Mouse (Mus musculus) testis, postnatal 14 days (tissue): ENCODE results near the gene Rundc1.
A peak's percentile ranks its signal among the peaks of the same experiment; 100 is the strongest.
"Not testable (repeated sequence)": the region's sequence is repeated elsewhere in the genome, so short reads cannot be mapped to it uniquely, and the experiment has no call there.

Experiments
- DNase-seq: peaks from one replicate; pipeline ENCODE4 v3.0.0; 2021; ENCODE audit warnings: low spot score

Gene Rundc1

GRCm38 (mm10) chr11:101424925-101425813 lies at the start of gene Rundc1, which contains the start of gene Ptges3l:
Gene Rundc1 (plus strand): TSS chr11:101425085.
Gene Ptges3l (minus strand): TSS chr11:101425333.
- peak; percentile 97 for DNase-seq

- not testable (repeated sequence) for DNase-seq
Measured at GRCm38 (mm10) chr11:101378196-101378595, 46.7 kb upstream of the Rundc1 start.

- DNase-seq: no peak
Measured at GRCm38 (mm10) chr11:101378926-101379325, 46.0 kb upstream of the Rundc1 start.

GRCm38 (mm10) chr11:101381817-101382216 lies 43.1 kb upstream of the Rundc1 start:
- no peak for DNase-seq

- peak; percentile 45 for DNase-seq
Measured at GRCm38 (mm10) chr11:101395110-101395509, 29.8 kb upstream of the Rundc1 start.

GRCm38 (mm10) chr11:101415306-101415705 lies 9.6 kb upstream of the Rundc1 start:
- no peak for DNase-seq

- no peak for DNase-seq
Measured at GRCm38 (mm10) chr11:101416433-101417100, 8.3 kb upstream of the Rundc1 start.

GRCm38 (mm10) chr11:101417101-101417855 lies 7.6 kb upstream of the Rundc1 start, which contains the start of gene Aarsd1:
Gene Aarsd1 (minus strand): TSS chr11:101417615.
- DNase-seq: peak; percentile 87

GRCm38 (mm10) chr11:101418991-101419390 lies 5.9 kb upstream of the Rundc1 start:
- no peak for DNase-seq

- DNase-seq: no peak
Measured at GRCm38 (mm10) chr11:101419610-101420009, 5.3 kb upstream of the Rundc1 start.

GRCm38 (mm10) chr11:101420148-101420547 lies 4.7 kb upstream of the Rundc1 start:
- no peak for DNase-seq

- DNase-seq: peak; percentile 51
Measured at GRCm38 (mm10) chr11:101424105-101424851, 607 bp upstream of the Rundc1 start, which contains the start of gene Gm27029. Gene Gm27029 (minus strand): TSS chr11:101424796.

- no peak for DNase-seq
Measured at GRCm38 (mm10) chr11:101426165-101426564, 1.3 kb downstream of the Rundc1 start.

GRCm38 (mm10) chr11:101431327-101431726 lies 6.4 kb downstream of the Rundc1 start:
- no peak for DNase-seq

GRCm38 (mm10) chr11:101433396-101433795 lies 8.5 kb downstream of the Rundc1 start:
- no peak for DNase-seq

- no peak for DNase-seq
Measured at GRCm38 (mm10) chr11:101435831-101436230, 10.9 kb downstream of the Rundc1 start.

GRCm38 (mm10) chr11:101436916-101437315 lies 12.0 kb downstream of the Rundc1 start:
- DNase-seq: no peak

- DNase-seq: not testable (repeated sequence)
Measured at GRCm38 (mm10) chr11:101438006-101438405, 13.1 kb downstream of the Rundc1 start.

GRCm38 (mm10) chr11:101441450-101442126 lies 16.7 kb downstream of the Rundc1 start:
- DNase-seq: not testable (repeated sequence)

GRCm38 (mm10) chr11:101442127-101442693 lies 17.3 kb downstream of the Rundc1 start, which contains the start of gene Rpl27:
Gene Rpl27 (plus strand): TSS chr11:101442298.
- DNase-seq: peak; percentile 99
